Mouse (Mus musculus) cortical plate, adult 2 months (tissue): ENCODE results near the gene Trhr2.

Source experiments
- CTCF ChIP-seq: fragments of 200-500 bp; IDR thresholded peaks from 2 replicates; pipeline ENCODE4 v1.5.1; 2011; ENCODE audit warnings: mild to moderate bottlenecking, control low read depth, low read length; ENCODE audit not compliant: insufficient read depth; ENCODE audit errors: extremely low read depth
- POLR2A ChIP-seq: fragments of 200-500 bp; IDR thresholded peaks from 2 replicates; pipeline ENCODE4 v1.6.1; 2011; ENCODE audit warnings: mild to moderate bottlenecking, low read length, control low read depth; ENCODE audit not compliant: insufficient read depth; ENCODE audit errors: extremely low read depth

GRCm38 (mm10) chr8:122383039-122383438 lies 22.5 kb upstream of the Trhr2 start:
- TF ChIP-seq POLR2A (no peak), CTCF (no peak)
